Mouse (Mus musculus): ENCODE data around the gene Adgrl3.

The Adgrl3 gene

DNA sequence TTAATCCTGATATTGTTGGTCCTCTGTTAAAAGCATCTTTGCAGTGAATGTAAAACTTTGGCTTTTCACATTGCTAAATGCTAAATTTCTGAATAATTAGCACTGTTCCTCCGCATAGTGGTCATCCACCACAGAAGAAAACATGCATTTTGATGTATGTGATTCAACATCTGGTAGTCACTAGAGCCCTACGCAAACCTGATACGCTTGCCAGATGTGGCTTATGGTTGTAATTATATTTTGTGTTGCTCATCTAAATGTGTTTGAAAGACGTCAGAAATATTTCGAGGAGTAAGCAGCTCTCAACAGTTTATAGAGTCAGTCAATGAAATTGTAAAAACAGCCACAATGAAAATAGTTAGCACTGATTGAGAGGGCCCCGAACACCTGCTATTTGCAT is 204.5 kb downstream of the Adgrl3 start:
- in situ Hi-C loops (cut with MboI; ENCODE audit: low sequenced_read_pairs): no loop called here

DNA sequence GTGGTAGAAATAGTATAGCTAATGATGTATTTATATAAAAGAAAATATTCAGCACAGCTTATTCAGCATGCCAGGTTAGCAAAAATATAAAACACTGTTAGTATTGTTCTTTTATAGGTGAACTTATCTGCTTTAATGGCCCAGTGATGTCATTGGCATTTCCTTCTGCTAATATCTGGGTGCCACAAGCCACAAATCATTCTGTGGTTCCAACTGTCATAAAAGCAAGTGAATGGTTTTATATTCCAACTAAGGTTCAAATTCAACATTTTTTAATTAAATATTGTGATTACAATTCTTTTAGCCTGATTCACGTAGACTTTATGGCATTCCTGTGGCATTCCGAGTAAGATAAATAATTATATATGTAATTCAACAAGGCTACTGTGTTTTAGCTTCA is 205.5 kb downstream of the Adgrl3 start:
- in situ Hi-C loops (cut with MboI; ENCODE audit: low sequenced_read_pairs): no loop called here

DNA sequence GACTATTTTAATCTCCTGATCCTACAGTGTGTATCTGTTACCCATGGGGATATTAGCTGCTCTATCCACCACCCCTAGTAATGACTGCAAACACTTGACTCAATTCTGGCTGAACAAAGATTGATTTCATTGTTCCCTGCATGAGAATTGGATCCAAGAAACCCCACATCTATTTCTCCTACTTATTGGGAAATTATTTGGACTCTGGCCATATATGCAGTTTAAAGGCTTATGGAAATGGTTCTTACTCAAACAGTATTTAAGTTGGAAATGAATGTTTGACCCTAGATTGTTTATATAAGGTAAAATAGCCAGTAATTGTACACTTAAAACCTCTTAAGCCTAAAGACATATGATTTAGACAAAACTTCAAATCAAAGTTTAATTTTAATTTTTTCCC is 207.3 kb downstream of the Adgrl3 start:
- in situ Hi-C loops (cut with MboI; ENCODE audit: low sequenced_read_pairs): no loop called here

DNA sequence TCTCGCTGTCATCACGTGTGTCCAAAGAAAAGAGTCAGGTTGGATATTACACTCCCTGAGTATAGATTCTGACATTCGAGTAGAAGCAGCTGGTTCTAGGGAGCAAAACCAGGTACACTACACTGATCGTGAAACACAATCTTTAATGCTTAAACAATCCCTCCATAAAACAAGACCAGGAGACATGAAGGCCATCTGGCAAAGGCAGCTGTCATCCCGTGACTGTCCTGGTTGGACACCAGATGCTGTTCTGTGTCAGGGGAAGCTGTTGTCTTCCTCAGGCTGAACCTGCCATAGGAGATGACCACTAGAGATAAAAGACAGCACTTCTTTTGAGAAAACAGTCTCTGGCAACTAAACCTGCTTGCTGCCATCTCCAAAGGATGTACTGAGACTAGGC is 228.8 kb downstream of the Adgrl3 start:
- in situ Hi-C loops (cut with MboI; ENCODE audit: low sequenced_read_pairs): no loop called here

DNA sequence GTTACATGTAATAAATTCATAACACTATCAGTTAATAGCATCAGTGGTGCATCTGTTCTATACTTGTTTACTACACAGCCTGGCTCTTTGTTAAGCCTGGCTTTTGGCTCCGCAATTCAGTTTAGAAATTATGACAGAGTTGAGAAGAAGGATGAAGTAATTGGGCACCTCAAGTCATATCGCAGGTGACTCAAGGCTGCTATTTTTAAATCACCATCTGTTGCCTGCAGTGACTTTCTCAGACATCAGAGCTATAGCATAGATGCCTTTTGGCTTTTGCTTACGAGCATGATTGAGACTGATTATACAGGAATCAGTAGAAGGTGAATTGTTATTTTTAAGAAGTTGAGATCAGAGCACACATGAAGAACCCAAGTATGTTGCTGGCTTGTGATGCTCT is 236.2 kb downstream of the Adgrl3 start:
- in situ Hi-C loops (cut with MboI; ENCODE audit: low sequenced_read_pairs): no loop called here

DNA sequence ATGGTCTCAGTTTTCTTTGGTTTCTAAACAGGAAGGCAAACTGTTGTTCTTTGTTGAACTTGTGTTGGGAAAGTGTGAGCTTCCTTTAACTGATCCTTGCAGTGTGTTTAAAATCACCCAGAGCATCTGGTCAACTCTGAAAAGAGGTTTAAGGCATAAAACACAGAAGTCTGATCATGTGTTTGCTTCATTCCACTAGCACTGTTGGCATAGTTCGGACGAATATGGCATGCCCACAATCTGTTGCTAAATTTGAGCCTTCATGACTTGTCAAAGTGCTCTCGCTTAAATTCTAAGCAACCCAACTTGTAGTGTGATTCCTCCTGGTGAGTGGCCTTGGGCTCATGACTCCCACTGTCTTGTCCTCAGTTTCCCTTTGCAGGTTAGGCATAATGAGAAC is 249.8 kb downstream of the Adgrl3 start:
- in situ Hi-C loops (cut with MboI; ENCODE audit: low sequenced_read_pairs): no loop called here

DNA sequence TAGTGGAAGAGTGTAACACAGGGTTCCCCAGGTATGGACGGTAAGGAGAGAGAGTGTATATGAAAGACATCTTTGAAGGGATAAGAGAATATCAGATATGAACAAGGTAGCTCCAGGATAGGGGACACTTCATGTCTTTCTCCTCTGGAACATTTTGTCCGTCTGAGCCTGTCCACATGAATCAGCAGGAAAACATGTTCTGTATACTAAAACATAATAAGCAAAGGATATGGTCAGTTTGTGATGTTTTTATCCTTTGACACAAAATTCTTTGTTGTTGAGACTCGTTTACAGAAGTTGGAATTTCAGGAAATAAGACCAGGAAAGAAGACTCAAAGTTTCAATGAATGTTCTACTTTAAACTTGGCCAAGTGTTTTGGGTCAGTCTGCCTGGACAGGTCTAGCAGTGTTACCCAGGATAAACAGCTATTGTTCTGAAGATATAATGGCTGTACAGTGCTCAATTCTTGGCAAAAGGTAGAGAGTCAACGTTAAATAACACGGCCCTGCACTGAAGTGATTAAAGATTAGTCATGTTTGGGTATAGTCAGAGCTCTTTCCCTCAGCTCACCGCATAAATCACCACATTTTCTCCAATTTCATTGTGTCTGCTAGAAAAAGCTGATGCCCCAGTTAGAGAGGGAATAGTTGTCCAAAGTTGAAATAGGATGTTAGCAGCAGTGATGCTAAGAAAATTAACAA is 255.6 kb downstream of the Adgrl3 start:
- in situ Hi-C loops (cut with MboI; ENCODE audit: low sequenced_read_pairs): no loop called here

DNA sequence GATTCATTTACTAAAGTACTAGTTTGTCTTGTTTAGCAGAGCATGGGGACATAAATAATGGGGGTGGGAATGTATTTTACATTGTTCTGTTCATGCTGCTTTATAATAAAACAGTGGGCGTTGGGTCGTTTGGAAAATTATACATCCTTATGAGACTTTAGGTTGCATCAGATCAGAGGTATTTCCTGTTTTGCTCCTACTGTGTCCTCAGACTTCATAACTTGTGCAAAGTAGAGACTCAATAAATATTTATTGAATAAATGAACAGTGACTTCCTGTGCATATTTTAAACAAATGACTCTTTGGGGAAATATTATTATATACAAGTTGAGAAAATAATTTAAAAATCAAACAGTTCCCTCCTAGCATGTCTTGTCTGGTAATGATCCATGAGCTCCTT is 259.3 kb downstream of the Adgrl3 start:
- in situ Hi-C loops (cut with MboI; ENCODE audit: low sequenced_read_pairs): no loop called here

DNA sequence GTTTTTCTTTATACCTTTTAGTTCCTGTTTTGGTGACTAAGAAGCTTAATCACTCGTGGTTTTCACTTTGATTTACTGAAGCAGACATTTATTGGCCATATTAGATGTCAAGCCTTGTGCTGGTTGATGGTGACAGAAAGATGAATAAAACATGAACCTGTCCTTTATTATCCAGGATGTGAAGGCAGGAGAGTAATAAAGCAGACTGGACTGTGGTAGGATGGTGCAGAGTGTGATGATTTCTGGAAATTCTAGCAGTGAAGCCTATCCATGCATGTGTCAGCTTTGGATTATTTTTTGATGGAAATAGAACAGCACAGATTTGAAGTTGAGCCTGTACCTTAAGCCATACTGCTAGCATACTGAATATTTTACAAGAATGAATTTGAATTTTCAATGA is 265.7 kb downstream of the Adgrl3 start:
- in situ Hi-C loops (cut with MboI; ENCODE audit: low sequenced_read_pairs): no loop called here

DNA sequence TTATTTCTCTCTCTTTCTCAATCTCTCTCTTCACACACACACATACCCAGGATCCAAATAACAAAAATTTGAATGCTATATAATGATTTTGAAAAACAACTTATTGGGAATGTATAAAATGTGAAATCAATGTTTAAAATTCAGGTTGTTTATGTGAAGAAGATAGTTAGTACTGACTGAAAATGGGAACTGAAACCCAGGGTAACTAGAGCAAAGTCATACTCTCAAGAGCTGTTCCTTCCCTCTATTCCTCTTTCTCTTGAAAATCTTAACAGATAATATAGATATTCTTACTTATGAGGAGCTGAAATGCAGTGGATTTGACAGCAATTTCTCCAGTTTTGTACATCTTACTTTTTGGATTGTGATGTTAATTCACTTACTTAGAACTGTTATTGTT is 281.9 kb downstream of the Adgrl3 start:
- in situ Hi-C loops (cut with MboI; ENCODE audit: low sequenced_read_pairs): no loop called here

DNA sequence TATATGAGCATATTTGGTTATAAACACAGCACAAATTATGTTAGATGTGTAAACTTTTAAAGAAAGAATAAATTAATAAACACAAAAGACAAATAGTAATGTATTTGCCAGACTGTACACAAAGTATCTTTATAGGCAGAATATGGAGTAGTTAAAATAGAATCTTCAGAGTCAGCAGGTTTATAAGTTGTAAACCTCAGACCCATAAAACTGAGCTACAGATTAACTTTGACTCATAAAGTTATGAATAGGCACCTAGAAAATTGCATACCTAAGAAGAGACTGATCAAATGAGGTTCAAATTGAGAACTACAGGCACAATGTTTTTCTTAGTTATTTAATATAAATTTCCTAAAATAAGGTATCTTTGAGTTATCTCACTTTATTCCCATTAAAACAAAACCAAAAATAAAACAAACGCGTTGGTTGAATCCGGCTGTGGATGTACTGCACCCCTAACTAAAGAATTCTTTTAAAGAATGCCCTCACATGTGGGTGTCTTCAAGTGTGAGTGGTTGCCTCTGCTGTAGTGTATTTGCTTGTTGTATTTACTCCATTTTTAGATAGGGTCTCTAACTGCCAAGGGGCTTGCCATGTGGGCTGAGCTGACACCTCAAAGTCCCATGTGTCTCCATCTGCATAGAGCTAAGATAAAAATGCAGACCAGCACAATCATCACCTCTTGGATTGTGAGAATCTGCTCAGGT is 297.6 kb downstream of the Adgrl3 start:
- in situ Hi-C loops (cut with MboI; ENCODE audit: low sequenced_read_pairs): no loop called here

DNA sequence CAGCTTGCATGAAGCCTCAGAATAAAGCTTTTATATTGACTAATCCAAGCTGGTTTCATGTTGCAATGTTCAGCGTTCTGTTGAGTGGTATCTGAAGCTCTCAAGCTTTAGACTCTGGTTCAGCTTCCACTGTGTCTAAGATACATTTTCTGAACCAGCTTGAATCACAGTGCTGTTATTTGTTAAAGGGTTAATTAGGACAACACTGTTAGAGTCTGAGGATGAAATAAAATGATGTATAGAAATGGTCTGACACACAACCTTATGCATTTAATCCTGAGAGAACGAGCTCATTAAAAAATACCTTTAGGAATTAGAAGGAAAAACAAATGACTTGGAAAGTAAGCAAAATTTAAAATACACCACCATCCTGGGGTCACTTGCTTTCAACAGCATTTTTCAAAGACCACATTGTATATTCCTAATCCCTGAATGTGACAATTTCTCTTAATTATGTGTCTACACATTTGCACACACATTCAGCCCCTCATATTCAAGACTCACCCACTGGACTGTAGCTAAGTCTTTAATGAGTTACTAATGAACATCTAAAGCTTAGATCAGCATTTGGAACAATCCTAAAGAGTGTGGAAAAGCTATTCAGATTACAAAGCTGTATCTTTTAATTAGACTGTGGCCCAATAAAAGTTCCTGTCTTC is 301.5 kb downstream of the Adgrl3 start:
- in situ Hi-C loops (cut with MboI; ENCODE audit: low sequenced_read_pairs): no loop called here

DNA sequence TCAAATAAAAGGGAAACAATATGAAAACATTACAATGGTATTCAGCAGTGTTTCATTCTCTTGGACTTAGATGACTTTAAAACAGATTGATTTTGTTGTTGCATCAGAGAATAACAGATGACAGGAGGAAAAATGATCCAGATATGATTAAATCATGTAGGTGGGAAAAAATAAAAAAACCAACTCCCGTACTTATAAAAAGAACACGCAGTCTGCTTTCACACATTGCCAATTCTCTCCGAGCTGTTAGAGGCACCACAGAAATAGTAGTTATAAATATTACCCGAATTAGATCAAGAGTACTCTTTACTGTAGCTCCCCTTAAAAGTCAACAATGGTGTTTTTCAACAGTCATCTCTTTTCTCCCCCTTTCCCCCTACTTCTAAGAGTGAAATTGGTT is 302.1 kb downstream of the Adgrl3 start:
- in situ Hi-C loops (cut with MboI; ENCODE audit: low sequenced_read_pairs): no loop called here

DNA sequence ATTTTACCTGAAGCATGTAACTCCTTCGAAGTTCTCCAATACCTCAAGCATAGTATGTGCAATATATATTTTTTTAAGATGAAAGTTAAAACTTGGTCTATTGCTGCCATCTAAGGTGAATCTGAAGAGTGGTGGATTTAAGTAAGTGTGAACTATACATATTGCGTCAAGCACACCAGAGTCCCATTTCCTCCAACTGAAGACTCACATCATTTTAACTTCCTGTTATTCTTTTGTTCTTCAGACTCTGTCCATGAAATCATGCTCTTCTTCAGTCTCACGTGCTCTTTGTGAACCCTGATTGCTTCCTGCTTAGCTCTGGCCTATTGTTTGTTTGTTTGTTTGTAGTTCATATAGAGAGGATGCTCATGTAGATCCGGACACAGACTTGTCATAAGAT is 307.0 kb downstream of the Adgrl3 start:
- in situ Hi-C loops (cut with MboI; ENCODE audit: low sequenced_read_pairs): no loop called here

DNA sequence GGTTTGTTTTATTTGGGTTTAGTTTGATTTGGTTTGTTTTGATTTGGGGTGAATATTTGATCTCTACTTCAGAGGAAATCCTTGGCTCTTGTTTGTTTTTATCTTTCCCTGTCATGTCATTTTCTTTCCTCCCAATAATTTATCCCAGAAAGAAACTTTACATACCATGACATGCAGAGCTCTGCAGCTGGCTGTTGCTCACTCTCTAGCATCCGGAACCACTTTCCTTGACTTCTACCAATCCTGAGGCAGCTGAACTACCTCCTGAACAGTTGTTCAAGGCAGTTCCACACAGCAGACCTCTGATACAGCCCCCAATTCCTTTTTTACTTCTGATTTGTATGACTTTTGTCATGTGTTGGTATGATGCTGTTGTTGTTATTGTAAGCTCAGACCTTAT is 307.5 kb downstream of the Adgrl3 start:
- in situ Hi-C loops (cut with MboI; ENCODE audit: low sequenced_read_pairs): no loop called here

DNA sequence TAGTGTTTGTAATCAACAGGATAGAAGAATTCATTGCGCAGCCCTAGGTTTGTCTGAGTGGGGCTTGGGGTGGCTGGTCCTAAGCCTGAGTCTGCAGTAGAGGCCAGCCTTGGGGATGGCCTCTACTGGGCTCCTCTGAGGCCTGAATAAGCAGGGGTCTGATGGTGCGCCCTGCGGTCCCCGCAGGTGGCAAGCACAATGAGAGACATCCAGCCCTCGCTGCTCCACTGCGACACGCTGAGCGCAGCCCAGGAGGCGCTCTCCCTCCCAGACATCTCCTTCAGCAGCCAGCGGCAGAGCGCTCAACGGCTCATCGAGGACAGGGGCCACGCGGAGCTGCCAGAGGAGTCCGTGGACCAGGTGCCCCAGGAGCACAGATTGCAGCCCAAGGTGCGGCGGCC is 309.6 kb downstream of the Adgrl3 start:
- in situ Hi-C loops (cut with MboI; ENCODE audit: low sequenced_read_pairs): no loop called here

DNA sequence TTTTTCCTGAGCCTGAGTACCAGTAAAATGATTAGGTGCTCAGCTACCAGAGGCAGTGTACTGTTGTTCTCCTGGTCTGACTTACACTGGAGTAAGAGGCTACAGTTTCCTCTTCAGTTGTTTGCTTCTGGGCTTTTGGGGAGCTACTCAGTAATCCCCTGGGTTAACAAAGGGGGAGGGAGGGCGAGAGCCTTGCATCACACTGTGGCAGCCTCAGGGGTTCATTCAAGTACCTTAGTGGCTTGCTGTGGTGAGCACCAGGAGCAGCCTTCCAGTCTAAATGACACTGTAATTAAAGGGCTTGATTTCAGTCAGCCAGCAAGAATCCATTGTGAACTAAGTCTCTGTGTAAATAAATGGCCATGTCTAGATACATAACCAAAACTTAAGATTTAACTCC is 324.4 kb downstream of the Adgrl3 start:
- in situ Hi-C loops (cut with MboI; ENCODE audit: low sequenced_read_pairs): no loop called here

DNA sequence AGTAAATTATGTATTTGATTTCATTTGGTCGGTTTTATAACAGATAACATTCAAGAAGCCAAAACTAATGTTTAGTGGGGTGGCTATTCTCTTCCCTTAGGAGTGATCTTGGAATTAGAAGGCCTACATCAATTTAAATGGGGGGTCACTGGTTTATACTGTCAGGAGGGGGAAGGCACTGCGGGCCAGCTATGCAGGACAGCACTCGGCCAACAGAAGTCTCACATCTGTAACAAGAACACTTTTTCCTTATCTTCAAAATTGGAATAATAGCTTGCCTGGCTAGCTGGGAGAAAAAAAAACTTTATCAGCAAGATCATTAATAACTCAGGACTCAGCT is 325.1 kb downstream of the Adgrl3 start:
- in situ Hi-C loops (cut with MboI; ENCODE audit: low sequenced_read_pairs): no loop called here

DNA sequence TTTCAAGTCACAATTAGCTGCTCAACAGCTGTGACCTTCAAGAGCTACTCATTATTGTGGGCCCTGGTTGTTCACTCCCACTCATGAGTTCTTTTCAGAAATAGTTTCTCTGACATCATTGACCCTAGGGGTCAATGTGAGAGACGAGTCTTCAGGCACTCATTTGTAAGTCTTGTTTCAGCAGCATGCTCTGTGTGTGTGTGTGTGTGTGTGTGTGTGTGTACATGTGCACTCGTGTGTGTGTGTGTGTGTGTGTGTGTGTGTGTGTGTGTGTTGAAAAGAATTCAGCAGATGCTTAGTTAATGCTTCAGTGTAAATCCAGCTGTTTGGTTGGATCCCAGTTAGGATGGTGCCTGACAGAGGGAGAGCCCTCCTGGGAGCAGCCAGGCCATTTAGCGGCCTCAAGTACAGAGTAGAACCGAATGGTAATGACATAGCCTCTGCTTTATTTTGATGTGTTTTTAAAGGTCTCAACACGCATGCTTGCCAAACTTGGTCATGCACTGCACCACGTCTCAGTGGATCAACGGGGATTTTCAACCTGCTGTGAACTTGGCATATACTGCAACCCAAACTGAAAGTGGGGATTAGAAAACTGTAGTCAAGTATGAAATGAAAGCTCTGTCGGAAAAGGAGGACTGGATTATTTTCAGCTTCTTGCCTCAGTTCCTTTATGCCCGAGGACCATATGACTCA is 325.6 kb downstream of the Adgrl3 start:
- in situ Hi-C loops (cut with MboI; ENCODE audit: low sequenced_read_pairs): no loop called here

DNA sequence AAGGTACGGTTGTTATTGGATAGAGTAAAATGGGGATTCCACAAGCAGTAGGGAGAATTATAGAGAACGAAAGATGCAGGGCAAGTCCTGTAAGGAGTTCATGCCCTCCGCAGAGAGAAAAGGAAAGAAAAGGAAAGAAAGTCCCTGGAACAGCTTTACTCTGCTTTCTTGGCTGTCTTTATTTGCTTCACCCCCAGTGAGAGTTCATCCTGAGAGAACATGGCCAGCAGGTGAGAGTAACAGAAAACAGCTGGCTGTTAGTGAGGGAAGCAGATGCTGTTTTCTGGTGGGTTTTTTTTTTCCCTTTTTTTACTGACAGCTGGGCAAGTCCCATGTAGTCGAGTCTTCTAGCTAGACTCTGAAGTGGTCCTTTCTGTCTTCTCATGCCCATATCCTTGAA is 327.6 kb downstream of the Adgrl3 start:
- in situ Hi-C loops (cut with MboI; ENCODE audit: low sequenced_read_pairs): no loop called here

DNA sequence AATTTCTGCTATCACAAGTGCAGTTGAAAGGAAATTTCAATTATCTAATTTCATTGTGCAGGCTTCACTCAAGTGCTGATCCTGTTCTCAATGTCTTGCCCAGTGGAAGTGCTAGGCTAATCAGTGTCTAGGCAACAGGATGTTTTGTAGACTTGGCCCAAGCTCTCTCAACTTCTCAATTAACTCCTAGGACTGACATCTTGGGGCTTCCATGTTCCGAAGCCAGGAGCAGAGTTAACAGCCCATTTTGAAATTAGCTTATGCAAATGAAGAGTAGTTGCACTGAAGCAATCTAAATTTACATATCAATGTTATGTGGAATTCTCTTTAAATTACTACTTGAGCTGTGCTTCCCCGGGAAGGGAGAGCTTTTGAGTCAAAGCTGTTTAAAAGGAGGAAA is 339.6 kb downstream of the Adgrl3 start:
- in situ Hi-C loops (cut with MboI; ENCODE audit: low sequenced_read_pairs): no loop called here

DNA sequence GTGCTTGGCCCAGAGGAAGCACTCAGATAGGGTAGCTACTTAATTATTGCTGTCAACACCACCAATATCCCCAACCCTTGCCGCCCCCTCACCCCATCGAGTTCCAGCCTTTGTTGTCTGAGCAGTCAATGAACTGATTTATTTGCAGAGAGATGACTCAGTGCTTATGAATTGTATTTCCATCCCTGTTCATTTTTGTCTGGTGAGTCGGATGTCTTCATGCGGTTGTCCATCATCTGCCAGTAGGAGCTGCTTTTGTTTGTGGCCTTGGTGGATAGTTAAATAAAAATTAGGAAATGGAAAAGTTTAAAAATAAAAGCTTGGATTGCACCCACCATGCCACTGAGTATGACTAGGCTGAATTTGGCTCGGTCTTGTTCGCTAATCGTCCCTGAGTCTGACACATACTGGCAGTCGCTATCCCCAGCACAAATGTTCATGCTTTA is 344.3 kb downstream of the Adgrl3 start:
- in situ Hi-C loops (cut with MboI; ENCODE audit: low sequenced_read_pairs): no loop called here

Data from CH12F3 (cell line).